Mouse (Mus musculus): ENCODE measurements at regions not wholly inside any gene's neighbourhood (a gene's known extent, or its start where the extent isn't known, plus 50 kb on each side); places are given as distances from the start of the nearest gene placed in this dataset.

DNA sequence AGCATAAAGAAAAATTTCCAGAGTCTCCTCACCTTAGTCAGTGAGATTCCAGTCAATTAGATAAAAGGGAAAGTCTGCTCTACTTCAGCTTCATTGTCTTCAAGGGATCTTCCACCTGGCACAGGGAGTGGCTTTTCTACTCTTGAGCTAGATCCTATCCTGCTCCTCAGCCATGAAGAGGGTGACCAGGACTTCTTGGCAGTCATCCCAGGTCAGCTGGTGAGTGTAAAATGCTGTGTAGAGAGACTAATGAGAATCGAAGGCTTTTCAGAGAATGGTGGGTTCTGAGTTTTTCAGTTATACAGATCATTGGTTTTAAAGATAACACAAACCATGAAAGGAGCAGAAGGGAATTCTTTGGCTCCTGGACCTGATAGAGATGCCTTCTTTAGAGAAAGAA lies 211.8 kb downstream of the Fam84b start:
- Histone ChIP-seq H3K4me3 (no peak overlapping the region), H3K79me2 (ENCODE audit: control insufficient read depth, insufficient read depth) (no peaks in the 10 kb centered on the region), H3ac (ENCODE audit: control insufficient read depth, insufficient read length) (no peak overlapping the region), H3K36me3 (ENCODE audit: control insufficient read depth, insufficient read depth) (no peaks in the 10 kb centered on the region), H3K4me2 (ENCODE audit: low read depth) (no peak overlapping the region), H3K27me3 (ENCODE audit: control insufficient read depth, insufficient read depth, insufficient read length) (no peaks in the 10 kb centered on the region)
- no peak for TF ChIP-seq TCF3 (IDR thresholded peaks at IDR 0.05; ENCODE audit: insufficient read length, low read depth)
- TF ChIP-seq REST (IDR thresholded peaks at IDR 0.05; ENCODE audit: insufficient read depth, insufficient read length), result no peak
- no peak for TF ChIP-seq POLR2AphosphoS2 (IDR thresholded peaks at IDR 0.05; ENCODE audit: insufficient read length, low read depth)

DNA sequence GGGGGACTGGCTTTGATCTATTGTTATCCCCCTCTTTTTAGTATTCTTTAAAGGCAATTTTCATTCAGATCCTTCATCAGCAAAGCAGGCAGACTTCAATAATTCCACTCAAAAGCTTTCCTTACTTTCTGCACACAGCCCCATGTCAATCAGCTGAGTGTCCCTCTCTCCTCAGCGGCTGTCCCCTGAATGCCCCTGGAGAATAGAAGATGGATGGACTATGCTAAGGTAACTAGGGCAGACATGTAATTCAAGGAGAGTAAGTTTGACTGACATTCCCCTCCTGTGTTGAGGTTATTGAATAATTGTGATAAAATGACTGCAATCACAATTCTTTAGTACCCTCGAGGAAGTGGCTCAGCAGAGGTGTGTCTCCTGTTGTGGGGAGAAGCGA lies 220.1 kb downstream of the Fam84b start:
- no peak for TF ChIP-seq TCF12 (IDR thresholded peaks at IDR 0.05; ENCODE audit: insufficient read depth, poor library complexity, severe bottlenecking)
- TF ChIP-seq E2F4 (IDR thresholded peaks at IDR 0.05; ENCODE audit: insufficient read depth), result no peak
- no peak for TF ChIP-seq USF1 (IDR thresholded peaks at IDR 0.05; ENCODE audit: low read depth)
- no peak for TF ChIP-seq TCF3 (IDR thresholded peaks at IDR 0.05; ENCODE audit: insufficient read length, low read depth)
- no peak for TF ChIP-seq CEBPB (IDR thresholded peaks at IDR 0.05; ENCODE audit: insufficient read depth, poor library complexity, severe bottlenecking)
- TF ChIP-seq SRF (IDR thresholded peaks at IDR 0.05; ENCODE audit: control insufficient read depth, insufficient read length, low read depth), result no peak
- TF ChIP-seq REST (IDR thresholded peaks at IDR 0.05; ENCODE audit: insufficient read depth, insufficient read length), result no peak
- no peak for TF ChIP-seq MYOG (IDR thresholded peaks at IDR 0.05; ENCODE audit: control insufficient read depth in 1 of 3, insufficient read depth in 1 of 3, insufficient read length in 2 of 3, low read depth in 2 of 3)
- TF ChIP-seq MYOD1 (IDR thresholded peaks at IDR 0.05; ENCODE audit: control insufficient read depth in 1 of 3, insufficient read length in 2 of 3, low read depth in 2 of 3), result no peak
- TF ChIP-seq MAX (IDR thresholded peaks at IDR 0.05; ENCODE audit: low read depth), result no peak
- no peak for TF ChIP-seq POLR2AphosphoS2 (IDR thresholded peaks at IDR 0.05; ENCODE audit: insufficient read length, low read depth)
- TF ChIP-seq POLR2A (IDR thresholded peaks at IDR 0.05; ENCODE audit: insufficient read length, low read depth), result no peak
- Histone ChIP-seq H3ac (ENCODE audit: control insufficient read depth, insufficient read length) (no peak overlapping the region), H3K27me3 (ENCODE audit: control insufficient read depth, insufficient read depth, insufficient read length) (no peaks in the 10 kb centered on the region), H3K4me2 (ENCODE audit: low read depth) (no peak overlapping the region), H3K4me3 (no peak overlapping the region), H3K36me3 (ENCODE audit: control insufficient read depth, insufficient read depth) (no peaks in the 10 kb centered on the region), H3K79me2 (ENCODE audit: control insufficient read depth, insufficient read depth) (no peaks in the 10 kb centered on the region)

DNA sequence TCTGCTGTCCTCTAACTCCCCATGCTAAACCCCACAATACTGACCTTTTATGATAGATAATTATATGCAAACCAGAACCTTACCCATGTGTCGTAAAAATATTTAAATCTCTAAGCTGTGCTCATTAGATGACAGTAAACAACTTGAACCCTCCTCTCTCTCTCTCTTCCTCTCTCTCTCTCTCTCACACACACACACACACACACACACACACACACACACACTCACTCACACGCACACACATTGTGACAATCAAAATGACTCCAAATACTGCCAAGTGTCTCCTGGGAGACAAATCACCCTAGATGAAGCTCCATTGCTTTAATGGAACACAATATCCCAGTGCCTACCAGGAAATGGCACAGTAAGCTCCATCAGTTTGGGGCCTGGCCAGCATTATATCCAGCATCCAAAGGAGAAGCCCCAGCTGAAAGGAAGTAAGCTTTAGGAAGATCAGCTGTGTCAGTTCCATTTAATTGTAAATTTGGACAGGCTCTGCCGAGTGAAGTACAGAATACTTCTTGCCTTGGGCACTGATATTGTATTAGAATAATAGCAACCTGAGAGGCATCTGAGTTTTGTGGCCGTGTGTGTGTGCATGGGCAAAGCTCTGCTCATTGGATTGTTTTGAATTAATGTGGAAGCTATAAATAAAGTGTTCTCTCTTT lies 220.7 kb downstream of the Fam84b start:
- Histone ChIP-seq H3K27me3 (ENCODE audit: control insufficient read depth, insufficient read depth, insufficient read length) (no peaks in the 10 kb centered on the region), H3K79me2 (ENCODE audit: control insufficient read depth, insufficient read depth) (no peaks in the 10 kb centered on the region), H3K36me3 (ENCODE audit: control insufficient read depth, insufficient read depth) (no peaks in the 10 kb centered on the region), H3K4me3 (no peak overlapping the region), H3ac (ENCODE audit: control insufficient read depth, insufficient read length) (no peak overlapping the region), H3K4me2 (ENCODE audit: low read depth) (no peak overlapping the region)
- no peak for TF ChIP-seq POLR2A (IDR thresholded peaks at IDR 0.05; ENCODE audit: insufficient read length, low read depth)
- no peak for TF ChIP-seq TCF3 (IDR thresholded peaks at IDR 0.05; ENCODE audit: insufficient read length, low read depth)
- TF ChIP-seq REST (IDR thresholded peaks at IDR 0.05; ENCODE audit: insufficient read depth, insufficient read length), result no peak
- TF ChIP-seq MYOD1 (IDR thresholded peaks at IDR 0.05; ENCODE audit: control insufficient read depth in 1 of 3, insufficient read length in 2 of 3, low read depth in 2 of 3), result no peak
- no peak for TF ChIP-seq POLR2AphosphoS2 (IDR thresholded peaks at IDR 0.05; ENCODE audit: insufficient read length, low read depth)
- TF ChIP-seq TCF12 (IDR thresholded peaks at IDR 0.05; ENCODE audit: insufficient read depth, poor library complexity, severe bottlenecking), result no peak
- TF ChIP-seq SRF (IDR thresholded peaks at IDR 0.05; ENCODE audit: control insufficient read depth, insufficient read length, low read depth), result no peak

DNA sequence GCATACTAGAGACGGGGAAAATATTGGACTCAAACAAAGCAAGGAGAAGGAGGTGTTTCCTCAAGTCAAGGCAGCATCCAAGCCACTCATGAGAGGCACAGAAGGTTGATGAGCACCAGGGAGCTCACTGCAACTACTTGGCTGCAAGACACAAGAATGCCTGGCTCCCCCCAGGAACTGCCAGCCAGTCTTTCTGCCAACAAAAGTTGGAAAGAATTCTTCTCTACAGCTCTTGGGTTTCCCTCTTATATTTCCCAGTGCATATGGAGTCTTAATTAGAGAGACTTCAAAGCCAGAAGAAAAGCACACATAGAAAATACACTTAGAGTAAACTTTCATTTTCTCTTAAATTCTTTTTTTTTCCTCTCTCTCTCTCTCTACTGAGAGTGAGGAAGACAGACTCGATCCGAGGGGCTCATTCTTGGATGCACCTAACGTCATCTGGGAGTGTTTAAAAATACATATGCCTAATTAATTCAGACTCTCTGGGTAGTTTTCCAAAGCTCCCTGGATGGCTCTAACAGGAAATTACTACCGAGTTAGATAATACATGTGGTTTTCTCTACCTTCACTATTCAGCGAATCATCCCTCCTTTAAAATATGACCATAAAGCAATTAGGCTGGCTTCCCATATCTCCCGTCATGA lies 222.7 kb downstream of the Fam84b start:
- Histone ChIP-seq H3ac (ENCODE audit: control insufficient read depth, insufficient read length) (no peak overlapping the region), H3K27me3 (ENCODE audit: control insufficient read depth, insufficient read depth, insufficient read length) (no peaks in the 10 kb centered on the region), H3K4me3 (no peak overlapping the region), H3K79me2 (ENCODE audit: control insufficient read depth, insufficient read depth) (no peaks in the 10 kb centered on the region), H3K36me3 (ENCODE audit: control insufficient read depth, insufficient read depth) (no peaks in the 10 kb centered on the region), H3K4me2 (ENCODE audit: low read depth) (no peak overlapping the region)
- TF ChIP-seq REST (IDR thresholded peaks at IDR 0.05; ENCODE audit: insufficient read depth, insufficient read length) (no peak), MAX (IDR thresholded peaks at IDR 0.05; ENCODE audit: low read depth) (no peak)

DNA sequence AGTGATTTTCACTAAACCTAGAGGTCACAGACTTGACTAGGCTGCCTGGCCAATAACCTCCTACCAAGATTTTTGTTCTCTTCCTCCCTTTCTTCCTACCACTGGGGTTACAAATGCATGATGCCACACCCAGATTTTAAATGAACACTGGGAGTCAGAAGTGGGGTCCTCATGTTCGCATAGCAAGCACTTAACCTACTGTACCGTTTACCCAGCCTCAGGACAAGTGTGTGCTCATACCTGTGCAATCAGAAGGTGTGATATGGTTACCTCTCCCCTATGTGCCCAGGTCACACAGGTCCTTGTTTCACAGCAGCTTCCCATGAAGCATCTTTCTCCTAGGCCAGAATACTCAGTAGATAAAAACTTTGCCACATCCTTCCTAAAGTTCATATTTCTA lies 234.8 kb downstream of the Fam84b start:
- Histone ChIP-seq H3K4me3 (no peak overlapping the region), H3K36me3 (ENCODE audit: control insufficient read depth, insufficient read depth) (no peaks in the 10 kb centered on the region), H3K79me2 (ENCODE audit: control insufficient read depth, insufficient read depth) (no peaks in the 10 kb centered on the region), H3ac (ENCODE audit: control insufficient read depth, insufficient read length) (no peak overlapping the region), H3K4me2 (ENCODE audit: low read depth) (no peak overlapping the region), H3K27me3 (ENCODE audit: control insufficient read depth, insufficient read depth, insufficient read length) (no peaks in the 10 kb centered on the region)
- TF ChIP-seq TCF12 (IDR thresholded peaks at IDR 0.05; ENCODE audit: insufficient read depth, poor library complexity, severe bottlenecking) (no peak), REST (IDR thresholded peaks at IDR 0.05; ENCODE audit: insufficient read depth, insufficient read length) (no peak), E2F4 (IDR thresholded peaks at IDR 0.05; ENCODE audit: insufficient read depth) (no peak), MYOG (IDR thresholded peaks at IDR 0.05; ENCODE audit: control insufficient read depth in 1 of 3, insufficient read depth in 1 of 3, insufficient read length in 2 of 3, low read depth in 2 of 3) (no peak), MAX (IDR thresholded peaks at IDR 0.05; ENCODE audit: low read depth) (no peak), USF1 (IDR thresholded peaks at IDR 0.05; ENCODE audit: low read depth) (no peak), CEBPB (IDR thresholded peaks at IDR 0.05; ENCODE audit: insufficient read depth, poor library complexity, severe bottlenecking) (no peak), POLR2AphosphoS2 (IDR thresholded peaks at IDR 0.05; ENCODE audit: insufficient read length, low read depth) (no peak), POLR2A (IDR thresholded peaks at IDR 0.05; ENCODE audit: insufficient read length, low read depth) (no peak), SRF (IDR thresholded peaks at IDR 0.05; ENCODE audit: control insufficient read depth, insufficient read length, low read depth) (no peak), TCF3 (IDR thresholded peaks at IDR 0.05; ENCODE audit: insufficient read length, low read depth) (no peak), MYOD1 (IDR thresholded peaks at IDR 0.05; ENCODE audit: control insufficient read depth in 1 of 3, insufficient read length in 2 of 3, low read depth in 2 of 3) (no peak)

All from myocyte (in vitro differentiated cells).